Mouse (Mus musculus): ENCODE measurements around the gene Rtl8c.
"Not testable (repeated sequence)": the region's sequence is repeated elsewhere in the genome, so short reads cannot be mapped to it uniquely, and the experiment has no call there.

The Rtl8c gene

GRCm38 (mm10) chrX:53607242-53608121 lies at the start of gene Rtl8c:
Gene Rtl8c (plus strand): TSS chrX:53608032.
- H3K9me3 ChIP-seq (ENCODE audit: low read length) = no peaks in the 10 kb centered on the region
- H3K4me3 ChIP-seq (replicated peaks; ENCODE audit: low read length) = peak within 1 kb of the TSS; percentile 26; the same call in 1 of the 2 replicates
- no peaks in the 10 kb centered on the region for H3K27me3 ChIP-seq (ENCODE audit: insufficient read depth, low read length)
- TF ChIP-seq CTCF (conservative IDR thresholded peaks at IDR 0.05; ENCODE audit: low read length) (no peak), NANOG (IDR thresholded peaks at IDR 0.05; ENCODE audit: borderline replicate concordance, low read length) (no peak), POU5F1 (IDR thresholded peaks at IDR 0.05; ENCODE audit: borderline replicate concordance, low read length) (no peak)
- no peaks in the 10 kb centered on the region for H3K36me3 ChIP-seq (ENCODE audit: insufficient read depth, low read length)
- H3K4me1 ChIP-seq (replicated peaks; ENCODE audit: low read depth, low read length) = no peaks in the 10 kb centered on the region

- Histone ChIP-seq H3K4me3 (replicated peaks; ENCODE audit: low read length) (no peak overlapping the region), H3K9me3 (ENCODE audit: low read length) (no peaks in the 10 kb centered on the region), H3K36me3 (ENCODE audit: insufficient read depth, low read length) (no peaks in the 10 kb centered on the region), H3K4me1 (replicated peaks; ENCODE audit: low read depth, low read length) (no peaks in the 10 kb centered on the region), H3K27me3 (ENCODE audit: insufficient read depth, low read length) (no peaks in the 10 kb centered on the region)
- TF ChIP-seq CTCF (conservative IDR thresholded peaks at IDR 0.05; ENCODE audit: low read length) = no peak
- no peak for TF ChIP-seq NANOG (IDR thresholded peaks at IDR 0.05; ENCODE audit: borderline replicate concordance, low read length)
- no peak for TF ChIP-seq POU5F1 (IDR thresholded peaks at IDR 0.05; ENCODE audit: borderline replicate concordance, low read length)
These were observed 28.5 kb upstream of the Rtl8c start for GRCm38 (mm10) chrX:53579311-53579710.

DNA sequence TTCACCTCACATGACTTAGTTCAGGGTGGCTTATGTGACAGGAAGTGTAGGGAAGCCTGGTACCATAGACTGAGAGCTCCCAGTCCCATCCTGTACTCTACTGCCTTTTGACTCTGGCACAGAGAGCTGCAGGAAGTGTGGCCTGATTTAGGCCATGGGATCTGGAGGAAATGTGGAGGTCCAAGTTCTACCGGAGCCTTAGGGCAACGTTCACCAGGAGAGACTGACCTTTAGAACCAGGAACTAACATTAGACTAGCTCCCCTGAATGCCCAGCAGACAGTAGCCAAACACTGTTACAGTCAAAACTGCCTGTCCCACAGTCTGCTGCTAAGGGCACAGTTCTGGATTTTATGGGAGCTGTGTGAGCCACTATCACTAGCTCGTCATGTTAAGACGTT lies 26.4 kb upstream of the Rtl8c start:
- H3K36me3 ChIP-seq (ENCODE audit: insufficient read depth, low read length); H3K9me3 ChIP-seq (ENCODE audit: low read length); H3K27me3 ChIP-seq (ENCODE audit: insufficient read depth, low read length); H3K4me3 ChIP-seq (replicated peaks; ENCODE audit: low read length); H3K4me1 ChIP-seq (replicated peaks; ENCODE audit: low read depth, low read length): not testable (repeated sequence)

GRCm38 (mm10) chrX:53583404-53583803 lies 24.4 kb upstream of the Rtl8c start:
- not testable (repeated sequence) for H3K9me3 ChIP-seq (ENCODE audit: low read length); H3K36me3 ChIP-seq (ENCODE audit: insufficient read depth, low read length); H3K4me3 ChIP-seq (replicated peaks; ENCODE audit: low read length); H3K4me1 ChIP-seq (replicated peaks; ENCODE audit: low read depth, low read length); H3K27me3 ChIP-seq (ENCODE audit: insufficient read depth, low read length)

DNA sequence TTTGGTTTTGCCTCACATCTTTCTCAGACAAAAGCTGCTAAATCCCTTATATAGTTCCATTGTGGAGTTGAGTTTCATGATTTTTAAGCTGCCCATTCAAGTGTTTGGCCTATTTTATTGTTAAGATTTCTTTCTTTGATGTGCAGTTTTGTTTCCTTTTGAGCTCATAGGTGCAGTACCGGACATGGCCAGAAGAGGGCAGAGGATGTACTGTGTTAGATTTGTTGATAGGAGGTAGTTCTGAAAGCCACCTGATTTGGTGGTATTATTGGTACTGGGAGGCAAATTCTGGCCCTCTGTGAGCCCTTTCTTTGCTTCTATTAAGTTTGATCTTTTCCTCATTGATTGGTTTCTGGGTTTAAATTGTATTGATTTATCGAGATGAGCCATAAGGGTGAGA lies 7.8 kb upstream of the Rtl8c start:
- not testable (repeated sequence) for H3K36me3 ChIP-seq (ENCODE audit: insufficient read depth, low read length); H3K27me3 ChIP-seq (ENCODE audit: insufficient read depth, low read length); H3K4me3 ChIP-seq (replicated peaks; ENCODE audit: low read length); H3K4me1 ChIP-seq (replicated peaks; ENCODE audit: low read depth, low read length); H3K9me3 ChIP-seq (ENCODE audit: low read length)

DNA sequence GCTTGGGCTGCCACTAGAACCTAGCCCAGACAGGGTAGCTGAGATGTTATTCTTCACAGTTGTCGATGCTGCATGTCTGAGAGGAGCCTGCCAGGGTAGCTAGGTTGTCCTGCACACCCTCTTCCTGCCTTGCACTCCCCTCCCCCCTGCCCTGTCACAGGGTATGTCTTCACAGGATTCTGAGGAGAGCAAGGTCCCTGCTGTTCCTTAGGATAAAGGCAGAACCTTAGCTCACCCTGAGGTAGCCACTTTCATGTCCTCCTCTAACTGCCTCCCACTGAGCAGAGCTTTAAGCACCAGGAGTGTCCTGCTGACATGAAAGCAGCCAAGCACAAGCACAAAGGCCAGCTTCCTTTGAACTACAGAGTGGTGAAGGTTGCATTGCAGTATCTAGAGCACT lies 1.7 kb upstream of the Rtl8c start:
- H3K4me1 ChIP-seq (replicated peaks; ENCODE audit: low read depth, low read length); H3K4me3 ChIP-seq (replicated peaks; ENCODE audit: low read length); H3K36me3 ChIP-seq (ENCODE audit: insufficient read depth, low read length); H3K27me3 ChIP-seq (ENCODE audit: insufficient read depth, low read length); H3K9me3 ChIP-seq (ENCODE audit: low read length): not testable (repeated sequence)

- TF ChIP-seq CTCF (conservative IDR thresholded peaks at IDR 0.05; ENCODE audit: low read length) = no peak
- no peak for TF ChIP-seq NANOG (IDR thresholded peaks at IDR 0.05; ENCODE audit: borderline replicate concordance, low read length)
- no peaks in the 10 kb centered on the region for H3K36me3 ChIP-seq (ENCODE audit: insufficient read depth, low read length)
These were observed 436 bp downstream of the Rtl8c start for GRCm38 (mm10) chrX:53608122-53608813.

DNA sequence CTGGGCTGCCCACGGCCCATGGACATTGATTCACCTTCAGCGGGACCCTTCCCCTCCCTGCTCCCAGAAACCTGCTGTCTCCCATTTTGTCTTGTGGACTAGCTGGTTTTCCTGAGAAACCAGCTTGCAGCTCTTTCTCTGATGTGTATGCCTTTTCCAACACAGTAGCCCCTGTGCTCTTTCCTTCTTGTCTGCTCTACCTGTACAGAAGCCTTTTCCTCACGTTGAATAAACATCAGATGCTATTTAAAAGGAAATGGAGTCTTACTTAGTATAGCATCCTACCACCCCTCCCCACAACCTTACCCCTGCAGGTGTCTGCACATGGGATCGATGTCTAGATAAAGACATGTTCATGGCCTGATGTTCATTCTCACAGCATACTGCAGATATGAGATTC lies 1.0 kb downstream of the Rtl8c start, which contains the start of gene Gm14597:
Gm14597 (minus strand) TSS at position 101 of the 400 bp plus-strand sequence.
- peak within 1 kb of the TSS; percentile 26; the same call in 1 of the 2 replicates for H3K4me3 ChIP-seq (replicated peaks; ENCODE audit: low read length)
- not testable (repeated sequence) for H3K9me3 ChIP-seq (ENCODE audit: low read length); H3K27me3 ChIP-seq (ENCODE audit: insufficient read depth, low read length); H3K4me1 ChIP-seq (replicated peaks; ENCODE audit: low read depth, low read length); H3K36me3 ChIP-seq (ENCODE audit: insufficient read depth, low read length)

More at GRCm38 (mm10) chrX:53608122-53608813, 436 bp downstream of the Rtl8c start:
- H3K4me3 ChIP-seq (replicated peaks; ENCODE audit: low read length) = peak overlapping the region; percentile 26; the same call in 1 of the 2 replicates
- H3K9me3 ChIP-seq (ENCODE audit: low read length) = no peaks in the 10 kb centered on the region
- no peaks in the 10 kb centered on the region for H3K27me3 ChIP-seq (ENCODE audit: insufficient read depth, low read length)
- no peaks in the 10 kb centered on the region for H3K4me1 ChIP-seq (replicated peaks; ENCODE audit: low read depth, low read length)

GRCm38 (mm10) chrX:53610571-53610970 lies 2.7 kb downstream of the Rtl8c start:
- H3K36me3 ChIP-seq (ENCODE audit: insufficient read depth, low read length) = no peaks in the 10 kb centered on the region

GRCm38 (mm10) chrX:53611395-53611794 lies 3.6 kb downstream of the Rtl8c start:
- not testable (repeated sequence) for H3K4me1 ChIP-seq (replicated peaks; ENCODE audit: low read depth, low read length); H3K4me3 ChIP-seq (replicated peaks; ENCODE audit: low read length); H3K27me3 ChIP-seq (ENCODE audit: insufficient read depth, low read length); H3K36me3 ChIP-seq (ENCODE audit: insufficient read depth, low read length); H3K9me3 ChIP-seq (ENCODE audit: low read length)

More at GRCm38 (mm10) chrX:53610571-53610970, 2.7 kb downstream of the Rtl8c start:
- no peaks in the 10 kb centered on the region for H3K9me3 ChIP-seq (ENCODE audit: low read length)
- H3K4me1 ChIP-seq (replicated peaks; ENCODE audit: low read depth, low read length) = no peaks in the 10 kb centered on the region
- H3K27me3 ChIP-seq (ENCODE audit: insufficient read depth, low read length) = no peaks in the 10 kb centered on the region
- peak; percentile 37 for TF ChIP-seq CTCF (conservative IDR thresholded peaks at IDR 0.05; ENCODE audit: low read length)
- no peak for TF ChIP-seq POU5F1 (IDR thresholded peaks at IDR 0.05; ENCODE audit: borderline replicate concordance, low read length)
- H3K4me3 ChIP-seq (replicated peaks; ENCODE audit: low read length) = no peak overlapping the region

- not testable (repeated sequence) for H3K36me3 ChIP-seq (ENCODE audit: insufficient read depth, low read length); H3K4me3 ChIP-seq (replicated peaks; ENCODE audit: low read length); H3K9me3 ChIP-seq (ENCODE audit: low read length); H3K4me1 ChIP-seq (replicated peaks; ENCODE audit: low read depth, low read length); H3K27me3 ChIP-seq (ENCODE audit: insufficient read depth, low read length)
These were observed 30.3 kb downstream of the Rtl8c start for GRCm38 (mm10) chrX:53638107-53638506.

DNA sequence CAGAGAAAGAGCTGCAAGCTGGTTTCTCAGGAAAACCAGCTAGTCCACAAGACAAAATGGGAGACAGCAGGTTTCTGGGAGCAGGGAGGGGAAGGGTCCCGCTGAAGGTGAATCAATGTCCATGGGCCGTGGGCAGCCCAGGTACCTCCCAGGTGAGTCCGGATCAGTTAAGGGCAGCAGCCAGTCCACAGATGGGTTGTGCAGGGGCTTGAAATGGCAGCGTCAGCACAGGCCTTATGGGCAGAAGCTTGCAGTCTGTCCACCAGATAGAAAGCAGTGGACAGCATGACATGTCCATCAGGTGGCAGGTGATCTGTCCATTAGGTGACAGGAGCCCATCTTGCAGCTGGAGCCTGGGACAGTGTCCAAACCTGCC lies 34.8 kb downstream of the Rtl8c start:
- H3K4me3 ChIP-seq (replicated peaks; ENCODE audit: low read length); H3K36me3 ChIP-seq (ENCODE audit: insufficient read depth, low read length); H3K4me1 ChIP-seq (replicated peaks; ENCODE audit: low read depth, low read length); H3K27me3 ChIP-seq (ENCODE audit: insufficient read depth, low read length); H3K9me3 ChIP-seq (ENCODE audit: low read length): not testable (repeated sequence)
